Mouse (Mus musculus): ENCODE data around the gene Gm15127.
"Not testable (repeated sequence)": the region's sequence is repeated elsewhere in the genome, so short reads cannot be mapped to it uniquely, and the experiment has no call there.

Gm15127 gene

GRCm38 (mm10) chrX:148663298-148663697, at the start of gene Gm15127:
Gene Gm15127, plus strand, starts transcription at chrX:148663598.
- not testable (repeated sequence) for DNase-seq (ENCODE audit: low spot score in 2 of 2)

DNA sequence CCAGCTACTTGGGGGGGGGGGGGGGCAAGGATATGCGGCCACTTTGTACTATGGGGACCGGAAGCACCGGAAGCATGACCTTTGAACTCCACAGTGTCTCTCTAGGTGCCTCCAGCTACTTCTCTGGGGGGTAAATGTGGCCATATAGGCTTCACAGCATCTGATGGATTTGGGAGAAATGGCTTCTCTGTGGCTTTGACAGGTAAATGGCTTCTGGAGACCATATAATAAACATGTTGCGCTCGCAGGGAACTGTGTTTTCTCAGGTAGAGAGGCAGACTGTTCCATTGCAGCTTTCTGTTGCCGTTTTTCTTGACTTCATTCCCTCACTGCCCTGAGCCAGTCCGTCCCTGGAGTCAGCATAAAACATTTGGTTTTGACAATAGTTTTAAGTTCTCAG, 48.3 kb upstream of the Gm15127 start, which contains the start of gene Gm8334:
Gene Gm8334 (minus strand): TSS at position 101 of the 400 bp plus-strand sequence.
- not testable (repeated sequence) for DNase-seq (ENCODE audit: low spot score in 2 of 2)

DNA sequence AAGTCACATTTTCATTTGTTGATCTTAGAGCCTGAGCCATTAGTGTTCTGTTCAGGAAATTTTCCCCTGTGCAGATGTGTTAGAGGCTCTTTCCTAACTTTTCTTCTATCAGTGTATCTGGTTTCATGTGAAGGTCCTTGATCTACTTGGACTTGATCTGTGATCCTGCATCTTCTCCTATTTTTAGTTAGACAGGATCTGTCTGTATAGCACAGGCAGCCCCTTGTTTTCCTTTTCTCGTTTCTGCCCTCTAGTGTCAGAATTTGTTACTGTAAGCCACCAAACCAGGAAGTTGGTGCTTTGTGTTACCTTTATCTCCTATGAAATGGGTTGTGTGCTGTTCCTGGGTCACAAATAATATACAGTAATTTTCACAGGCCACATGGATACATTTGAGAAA, 12.9 kb downstream of the Gm15127 start:
- DNase-seq (ENCODE audit: low spot score in 2 of 2): not testable (repeated sequence)

Measured in frontal cortex, postnatal 10 days (tissue).